Mouse (Mus musculus): Measurements from ENCODE around the gene Foxn4. TPM values are rescaled to one million over a fixed set of nuclear protein-coding genes. Genes with fewer than 3 reads are reported as not detected.

The Foxn4 gene
- total and polyA plus RNA-seq, 3 experiments: 0.23 TPM; not detected in 2

- Histone ChIP-seq H3K36me3 (replicated peaks in 1 of 2; ENCODE audit: control insufficient read depth in 1 of 2, insufficient read depth in 1 of 2, low read length in 1 of 2) (no peaks in the 10 kb centered on the region), H3K4me3 (replicated peaks in 1 of 3; ENCODE audit: low read depth in 2 of 3, low read length in 2 of 3, poor library complexity in 1 of 3) (no peak overlapping the region), H3K27ac (ENCODE audit: insufficient read depth, low read depth) (no peak overlapping the region), H3K4me1 (ENCODE audit: control insufficient read depth in 1 of 2, insufficient read depth in 2 of 2) (no peaks in the 10 kb centered on the region), H3K9me3 (replicated peaks; ENCODE audit: low read length) (no peaks in the 10 kb centered on the region), H3K27me3 (replicated peaks) (peaks cover 67% of the 10 kb centered on the region), H3K79me2 (replicated peaks; ENCODE audit: control insufficient read depth, extremely low read depth, insufficient read depth, poor library complexity, severe bottlenecking) (no peaks in the 10 kb centered on the region), H3K9ac (ENCODE audit: insufficient read depth, low read depth) (no peak overlapping the region), H3K4me2 (ENCODE audit: insufficient read depth, low read depth, poor library complexity, severe bottlenecking) (no peak overlapping the region)
- in situ Hi-C loops (cut with MboI; ENCODE audit: low pct_ligation_motif_present, low pct_unique_long_range_greater_than_20kb, low sequenced_read_pairs): no loop called here
- dilution Hi-C loops (cut with MboI; ENCODE audit: extremely low pct_ligation_motif_present, extremely low pct_unique_long_range_greater_than_20kb, low sequenced_read_pairs): no loop called here
- no peak for TF ChIP-seq PAX5 (IDR thresholded peaks at IDR 0.05; ENCODE audit: low read length)
- no peak for TF ChIP-seq UBTF (IDR thresholded peaks at IDR 0.05; ENCODE audit: low read depth, low read length)
- no peak for TF ChIP-seq CHD2 (IDR thresholded peaks at IDR 0.05; ENCODE audit: low read length)
- no peak for TF ChIP-seq IRF4 (IDR thresholded peaks at IDR 0.05; ENCODE audit: low read depth, low read length)
- no peak for TF ChIP-seq USF2 (conservative IDR thresholded peaks at IDR 0.05; ENCODE audit: low read depth, low read length)
- TF ChIP-seq EP300 (IDR thresholded peaks at IDR 0.05; ENCODE audit: low read length): no peak
- no peak for TF ChIP-seq GABPA (IDR thresholded peaks at IDR 0.05; ENCODE audit: insufficient replicate concordance, low read depth, low read length)
- no peak for TF ChIP-seq HCFC1 (IDR thresholded peaks at IDR 0.05; ENCODE audit: low read depth, low read length)
- TF ChIP-seq MAZ (IDR thresholded peaks at IDR 0.05; ENCODE audit: low read depth, low read length): no peak
- TF ChIP-seq ZC3H11A (IDR thresholded peaks at IDR 0.05; ENCODE audit: low read depth, low read length): no peak
- TF ChIP-seq ELF1 (IDR thresholded peaks at IDR 0.05; ENCODE audit: low read depth, low read length): no peak
- no peak for TF ChIP-seq TBP (conservative IDR thresholded peaks at IDR 0.05; ENCODE audit: low read depth, low read length)
- TF ChIP-seq JUND (conservative IDR thresholded peaks at IDR 0.05; ENCODE audit: low read depth, low read length): no peak
- TF ChIP-seq ZMIZ1 (IDR thresholded peaks at IDR 0.05; ENCODE audit: low read depth, low read length): no peak
- TF ChIP-seq E2F4 (IDR thresholded peaks at IDR 0.05; ENCODE audit: insufficient replicate concordance, low read depth, low read length): no peak
- no peak for DNase-seq (ENCODE audit: extremely low read depth)
Measured at GRCm38 (mm10) chr5:114275339-114275738, 1.7 kb upstream of the Foxn4 start.

DNA sequence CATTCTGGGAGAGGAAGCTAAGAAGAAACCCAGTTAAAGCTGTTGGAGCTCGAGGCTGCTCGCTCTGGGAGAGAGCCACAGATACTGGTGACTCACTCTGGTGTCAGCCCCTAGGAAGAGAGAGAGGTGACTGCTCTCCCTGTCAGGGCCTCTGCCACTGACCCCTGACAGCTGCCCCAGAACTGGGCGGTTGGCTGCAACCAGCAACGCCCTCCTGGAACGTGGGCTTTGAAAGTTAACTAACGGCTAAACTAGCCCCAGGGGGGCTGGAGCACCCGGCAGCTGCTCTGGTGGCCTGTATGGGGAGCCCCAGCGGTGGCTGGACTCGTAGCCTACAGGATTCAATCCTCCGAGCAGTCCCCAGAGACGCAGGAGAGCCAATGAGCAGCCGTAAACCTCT lies 3.6 kb downstream of the Foxn4 start:
- no peak overlapping the region for H3K4me2 ChIP-seq (ENCODE audit: insufficient read depth, low read depth, poor library complexity, severe bottlenecking)
- DNase-seq (ENCODE audit: extremely low read depth): no peak
- no peaks in the 10 kb centered on the region for H3K9me3 ChIP-seq (replicated peaks; ENCODE audit: low read length)
- H3K27ac ChIP-seq (ENCODE audit: insufficient read depth, low read depth): no peak overlapping the region
- TF ChIP-seq TCF12 (IDR thresholded peaks at IDR 0.05; ENCODE audit: low read depth, low read length) (no peak), TBP (conservative IDR thresholded peaks at IDR 0.05; ENCODE audit: low read depth, low read length) (no peak), ELF1 (IDR thresholded peaks at IDR 0.05; ENCODE audit: low read depth, low read length) (no peak), RCOR1 (conservative IDR thresholded peaks at IDR 0.05; ENCODE audit: low read depth, low read length) (no peak), CHD2 (IDR thresholded peaks at IDR 0.05; ENCODE audit: low read length) (no peak), ETS1 (conservative IDR thresholded peaks at IDR 0.05; ENCODE audit: low read depth, low read length) (no peak), ZKSCAN1 (IDR thresholded peaks at IDR 0.05; ENCODE audit: borderline replicate concordance, low read depth, low read length) (no peak), SMC3 (IDR thresholded peaks at IDR 0.05; ENCODE audit: low read depth, low read length) (no peak), NELFE (IDR thresholded peaks at IDR 0.05; ENCODE audit: low read depth, low read length) (no peak)
- no peak overlapping the region for H3K4me3 ChIP-seq (replicated peaks in 1 of 3; ENCODE audit: low read depth in 2 of 3, low read length in 2 of 3, poor library complexity in 1 of 3)
- dilution Hi-C loops (cut with MboI; ENCODE audit: extremely low pct_ligation_motif_present, extremely low pct_unique_long_range_greater_than_20kb, low sequenced_read_pairs): no loop called here
- no peak overlapping the region for H3K9ac ChIP-seq (ENCODE audit: insufficient read depth, low read depth)
- H3K79me2 ChIP-seq (replicated peaks; ENCODE audit: control insufficient read depth, extremely low read depth, insufficient read depth, poor library complexity, severe bottlenecking): no peaks in the 10 kb centered on the region
- no peaks in the 10 kb centered on the region for H3K4me1 ChIP-seq (ENCODE audit: control insufficient read depth in 1 of 2, insufficient read depth in 2 of 2)
- in situ Hi-C loops (cut with MboI; ENCODE audit: low pct_ligation_motif_present, low pct_unique_long_range_greater_than_20kb, low sequenced_read_pairs): no loop called here
- peaks cover 70% of the 10 kb centered on the region for H3K27me3 ChIP-seq (replicated peaks)
- no peaks in the 10 kb centered on the region for H3K36me3 ChIP-seq (replicated peaks in 1 of 2; ENCODE audit: control insufficient read depth in 1 of 2, insufficient read depth in 1 of 2, low read length in 1 of 2)

All from CH12.LX (cell line).